Mouse (Mus musculus) CH12.LX (cell line): ENCODE results near the gene Rps2.

Experiments
- BHLHE40 ChIP-seq: IDR thresholded peaks from 2 replicates; pipeline ENCODE4 v1.6.1; 2011; ENCODE audit warnings: mild to moderate bottlenecking, low read depth, low read length, improper control_type of control experiment
- CHD2 ChIP-seq: IDR thresholded peaks from 2 replicates; pipeline ENCODE4 v1.6.1; 2011; ENCODE audit warnings: low read length, improper control_type of control experiment
- CTCF ChIP-seq, 2 experiments: IDR thresholded peaks in 1 of 2; conservative IDR thresholded peaks in 1 of 2; 2 replicates each; pipeline ENCODE4 v1.5.1; 2011 to 2012; ENCODE audit warnings: low read depth in 2 of 2, low read length in 2 of 2, improper control_type of control experiment in 1 of 2, inconsistent platforms in 1 of 2, mild to moderate bottlenecking in 1 of 2, moderate library complexity in 1 of 2
- EP300 ChIP-seq: IDR thresholded peaks from 2 replicates; pipeline ENCODE4 v1.6.1; 2011; ENCODE audit warnings: low read length, improper control_type of control experiment
- MAFK ChIP-seq: IDR thresholded peaks from 2 replicates; pipeline ENCODE4 v1.6.1; 2011; ENCODE audit warnings: low read length, improper control_type of control experiment; ENCODE audit not compliant: insufficient replicate concordance
- MAX ChIP-seq: IDR thresholded peaks from 2 replicates; pipeline ENCODE4 v1.6.1; 2011; ENCODE audit warnings: low read length, improper control_type of control experiment
- NELFE ChIP-seq: IDR thresholded peaks from 2 replicates; pipeline ENCODE4 v1.6.1; 2011; ENCODE audit warnings: low read depth, low read length, improper control_type of control experiment
- NRF1 ChIP-seq: IDR thresholded peaks from 2 replicates; pipeline ENCODE4 v1.6.1; 2014; ENCODE audit warnings: low read depth, mild to moderate bottlenecking, inconsistent platforms, low read length, improper control_type of control experiment, moderate library complexity
- POLR2A ChIP-seq: IDR thresholded peaks from 2 replicates; pipeline ENCODE4 v1.6.1; 2011; ENCODE audit warnings: low read depth, mild to moderate bottlenecking, improper control_type of control experiment, low read length
- SIN3A ChIP-seq: IDR thresholded peaks from 2 replicates; pipeline ENCODE4 v1.6.1; 2012; ENCODE audit warnings: low read length, improper control_type of control experiment, inconsistent platforms
- UBTF ChIP-seq: IDR thresholded peaks from 2 replicates; pipeline ENCODE4 v1.6.1; 2012; ENCODE audit warnings: low read depth, mild to moderate bottlenecking, inconsistent platforms, low read length, improper control_type of control experiment, moderate library complexity
- ZMIZ1 ChIP-seq: IDR thresholded peaks from 2 replicates; pipeline ENCODE4 v1.6.1; 2012; ENCODE audit warnings: low read depth, mild to moderate bottlenecking, inconsistent platforms, low read length, improper control_type of control experiment

DNA sequence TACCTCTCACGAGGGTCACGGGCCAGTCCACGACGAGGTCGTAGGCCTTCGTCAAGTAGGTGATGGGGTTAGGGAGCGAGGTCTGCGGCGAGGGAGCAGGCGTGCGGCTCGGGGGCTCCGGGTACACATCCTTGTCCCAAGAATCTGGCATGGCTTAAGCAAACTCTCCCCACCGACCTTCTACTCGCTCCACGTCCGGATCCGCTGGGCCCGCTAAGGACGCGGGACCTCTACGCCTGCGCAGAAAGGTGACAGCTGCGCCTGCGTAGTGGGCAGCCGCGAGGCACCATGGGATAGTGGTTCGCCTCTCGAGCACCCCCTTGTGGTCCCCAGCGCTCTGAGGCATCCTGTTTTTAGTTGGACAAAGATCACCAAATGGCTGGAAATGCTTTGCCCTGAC, 6.3 kb downstream of the Rps2 start, which contains the start of gene Ndufb10:
- TF ChIP-seq CTCF (conservative IDR thresholded peaks at IDR 0.05 in 1 of 2, IDR thresholded peaks at IDR 0.05 in 1 of 2; ENCODE audit: low read depth in 2 of 2, low read length in 2 of 2) = peak; percentile 90 to 92
- TF ChIP-seq UBTF = no peak; the same call in 1 of the 2 replicates
- peak; percentile 90 for TF ChIP-seq POLR2A
- peak; percentile 73; the same call in 1 of the 2 replicates for TF ChIP-seq ZMIZ1
- TF ChIP-seq MAFK = no peak
- TF ChIP-seq MAX = peak; percentile 35; the same call in 1 of the 2 replicates
- 0 out of 2 replicates have a peak, but pooled peaks have one; percentile 27 for TF ChIP-seq BHLHE40
- TF ChIP-seq SIN3A = peak; percentile 71
- TF ChIP-seq CHD2 = no peak
- peak; percentile 91 for TF ChIP-seq NELFE
- no peak for TF ChIP-seq EP300
- TF ChIP-seq NRF1 = peak; percentile 99
